Mouse (Mus musculus) MEL (cell line): ENCODE results near the gene Gm8947. TPM values are rescaled to one million over a fixed set of nuclear protein-coding genes. Genes with fewer than 3 reads are reported as not detected.

Experiments used
- DNase-seq: peaks from one replicate; pipeline ENCODE4 v3.0.0; 2011; ENCODE audit warnings: low read depth, low spot score
- H3K27ac ChIP-seq: 2 replicates; pipeline ENCODE4 v1.5.1; 2012; ENCODE audit warnings: low read depth, mild to moderate bottlenecking, control low read depth, low read length, moderate library complexity; ENCODE audit not compliant: control insufficient read depth
- H3K27me3 ChIP-seq, 2 experiments: fragments of 150-350 bp in 1 of 2; sonication (generic) in 1 of 2; 2 replicates each; pipeline ENCODE4 v1.6.1; 2012; ENCODE audit warnings: low read length in 2 of 2, mild to moderate bottlenecking in 2 of 2, improper control_type of control experiment in 1 of 2, moderate library complexity in 1 of 2; ENCODE audit not compliant: insufficient read depth in 2 of 2, control insufficient read depth in 1 of 2
- H3K36me3 ChIP-seq, 2 experiments: 2 replicates each; pipeline ENCODE4 v1.6.1; 2012 to 2014; ENCODE audit warnings: low read length in 2 of 2, improper control_type of control experiment in 1 of 2, inconsistent platforms in 1 of 2, mild to moderate bottlenecking in 1 of 2; ENCODE audit not compliant: insufficient read depth in 2 of 2, control insufficient read depth in 1 of 2
- H3K4me1 ChIP-seq, 2 experiments: fragments of 150-350 bp in 1 of 2; sonication (generic) in 1 of 2; 2 replicates each; pipeline ENCODE4 v1.6.1; 2012; ENCODE audit warnings: low read length in 2 of 2, improper control_type of control experiment in 1 of 2, mild to moderate bottlenecking in 1 of 2; ENCODE audit not compliant: insufficient read depth in 2 of 2, control insufficient read depth in 1 of 2
- H3K4me3 ChIP-seq, 2 experiments: fragments of 150-350 bp in 1 of 2; sonication (generic) in 1 of 2; 2 replicates each; pipeline ENCODE4 v1.5.1; 2012; ENCODE audit warnings: low read depth in 2 of 2, low read length in 2 of 2, mild to moderate bottlenecking in 2 of 2, moderate library complexity in 2 of 2, control low read depth in 1 of 2, improper control_type of control experiment in 1 of 2; ENCODE audit not compliant: control insufficient read depth in 1 of 2, insufficient read depth in 1 of 2
- H3K79me2 ChIP-seq: 2 replicates; pipeline ENCODE4 v1.6.1; 2012; ENCODE audit warnings: mild to moderate bottlenecking, low read length, moderate library complexity; ENCODE audit not compliant: control insufficient read depth, poor library complexity, insufficient read depth
- H3K9ac ChIP-seq: 2 replicates; pipeline ENCODE4 v1.6.1; 2012; ENCODE audit warnings: low read depth, mild to moderate bottlenecking, control low read depth, low read length, moderate library complexity; ENCODE audit not compliant: control insufficient read depth, poor library complexity, severe bottlenecking
- H3K9me3 ChIP-seq: fragments of 150-350 bp; sonication (generic); replicated peaks from 2 replicates; pipeline ENCODE4 v1.6.1; 2012; ENCODE audit warnings: mild to moderate bottlenecking, low read length, improper control_type of control experiment, moderate library complexity; ENCODE audit not compliant: insufficient read depth
- BHLHE40 ChIP-seq: IDR thresholded peaks from 2 replicates; pipeline ENCODE4 v1.6.1; 2012; ENCODE audit warnings: low read depth, mild to moderate bottlenecking, inconsistent platforms, low read length, improper control_type of control experiment, borderline replicate concordance
- CHD1 ChIP-seq: IDR thresholded peaks from 2 replicates; pipeline ENCODE4 v1.6.1; 2012; ENCODE audit warnings: low read depth, mild to moderate bottlenecking, inconsistent platforms, low read length, improper control_type of control experiment
- CTCF ChIP-seq, 3 experiments: IDR thresholded peaks in 2 of 3; conservative IDR thresholded peaks in 1 of 3; 2 replicates each; pipeline ENCODE4 v1.5.1; 2011 to 2012; ENCODE audit warnings: low read length in 3 of 3, low read depth in 2 of 3, mild to moderate bottlenecking in 2 of 3, improper control_type of control experiment in 1 of 3, inconsistent platforms in 1 of 3, mixed read lengths in 1 of 3, moderate library complexity in 1 of 3; ENCODE audit not compliant: control insufficient read depth in 1 of 3, insufficient read depth in 1 of 3, poor library complexity in 1 of 3, severe bottlenecking in 1 of 3
- ELF1 ChIP-seq: IDR thresholded peaks from 2 replicates; pipeline ENCODE4 v1.6.1; 2014; ENCODE audit warnings: low read depth, mild to moderate bottlenecking, inconsistent platforms, low read length, improper control_type of control experiment, moderate library complexity
- EP300 ChIP-seq, 2 experiments: IDR thresholded peaks; 2 replicates each; pipeline ENCODE4 v1.6.1; 2011; ENCODE audit warnings: improper control_type of control experiment in 2 of 2, low read length in 2 of 2, low read depth in 1 of 2, mild to moderate bottlenecking in 1 of 2
- ETS1 ChIP-seq: IDR thresholded peaks from 2 replicates; pipeline ENCODE4 v1.6.1; 2012; ENCODE audit warnings: low read depth, mild to moderate bottlenecking, inconsistent platforms, low read length, improper control_type of control experiment, moderate library complexity
- GATA1 ChIP-seq: IDR thresholded peaks from 2 replicates; pipeline ENCODE4 v1.6.1; 2011; ENCODE audit warnings: low read depth, low read length, improper control_type of control experiment
- HCFC1 ChIP-seq: IDR thresholded peaks from 2 replicates; pipeline ENCODE4 v1.6.1; 2012; ENCODE audit warnings: low read depth, mild to moderate bottlenecking, inconsistent platforms, low read length, improper control_type of control experiment, moderate library complexity
- JUND ChIP-seq: IDR thresholded peaks from 2 replicates; pipeline ENCODE4 v1.6.1; 2011; ENCODE audit warnings: low read depth, mild to moderate bottlenecking, improper control_type of control experiment, low read length
- MAFK ChIP-seq: IDR thresholded peaks from 2 replicates; pipeline ENCODE4 v1.6.1; 2011; ENCODE audit warnings: low read depth, mild to moderate bottlenecking, low read length, improper control_type of control experiment, borderline replicate concordance
- MAX ChIP-seq: IDR thresholded peaks from 2 replicates; pipeline ENCODE4 v1.6.1; 2011; ENCODE audit warnings: low read length, improper control_type of control experiment
- MAZ ChIP-seq: IDR thresholded peaks from 2 replicates; pipeline ENCODE4 v1.6.1; 2012; ENCODE audit warnings: low read depth, mild to moderate bottlenecking, inconsistent platforms, low read length, improper control_type of control experiment
- MXI1 ChIP-seq: IDR thresholded peaks from 2 replicates; pipeline ENCODE4 v1.6.1; 2011; ENCODE audit warnings: mild to moderate bottlenecking, low read depth, low read length, improper control_type of control experiment
- MYB ChIP-seq: IDR thresholded peaks from 2 replicates; pipeline ENCODE4 v1.6.1; 2011; ENCODE audit warnings: mild to moderate bottlenecking, low read depth, low read length, improper control_type of control experiment
- MYC ChIP-seq: IDR thresholded peaks from 2 replicates; pipeline ENCODE4 v1.6.1; 2011; ENCODE audit warnings: low read depth, mild to moderate bottlenecking, low read length, improper control_type of control experiment, moderate library complexity
- NELFE ChIP-seq: IDR thresholded peaks from 2 replicates; pipeline ENCODE4 v1.6.1; 2011; ENCODE audit warnings: low read depth, low read length, improper control_type of control experiment
- POLR2A ChIP-seq, 2 experiments: IDR thresholded peaks; 2 replicates each; pipeline ENCODE4 v1.6.1; 2011 to 2012; ENCODE audit warnings: low read length in 2 of 2, mild to moderate bottlenecking in 2 of 2, control low read depth in 1 of 2, improper control_type of control experiment in 1 of 2, low read depth in 1 of 2, moderate library complexity in 1 of 2; ENCODE audit not compliant: control insufficient read depth in 1 of 2, insufficient read depth in 1 of 2, poor library complexity in 1 of 2
- POLR2AphosphoS2 ChIP-seq: IDR thresholded peaks from 2 replicates; pipeline ENCODE4 v1.6.1; 2011; ENCODE audit warnings: low read length, improper control_type of control experiment
- POLR2AphosphoS5 ChIP-seq: IDR thresholded peaks from 2 replicates; pipeline ENCODE4 v1.6.1; 2012; ENCODE audit warnings: low read depth, borderline replicate concordance, mild to moderate bottlenecking, inconsistent platforms, low read length, moderate library complexity, mixed read lengths
- RAD21 ChIP-seq: IDR thresholded peaks from 2 replicates; pipeline ENCODE4 v1.6.1; 2011; ENCODE audit warnings: mild to moderate bottlenecking, low read depth, low read length, improper control_type of control experiment
- RCOR1 ChIP-seq: IDR thresholded peaks from 2 replicates; pipeline ENCODE4 v1.6.1; 2012; ENCODE audit warnings: low read depth, mild to moderate bottlenecking, inconsistent platforms, low read length, improper control_type of control experiment
- SIN3A ChIP-seq: IDR thresholded peaks from 2 replicates; pipeline ENCODE4 v1.6.1; 2012; ENCODE audit warnings: low read length, improper control_type of control experiment, inconsistent platforms
- TBP ChIP-seq: IDR thresholded peaks from 2 replicates; pipeline ENCODE4 v1.8.0; 2011; ENCODE audit warnings: low read depth, low read length, improper control_type of control experiment
- TCF12 ChIP-seq: IDR thresholded peaks from 2 replicates; pipeline ENCODE4 v1.6.1; 2014; ENCODE audit warnings: low read depth, mild to moderate bottlenecking, inconsistent platforms, low read length, improper control_type of control experiment, moderate library complexity
- UBTF ChIP-seq: IDR thresholded peaks from 2 replicates; pipeline ENCODE4 v1.6.1; 2012; ENCODE audit warnings: low read depth, mild to moderate bottlenecking, inconsistent platforms, low read length, improper control_type of control experiment, moderate library complexity, borderline replicate concordance; ENCODE audit not compliant: insufficient read depth
- USF1 ChIP-seq: IDR thresholded peaks from 2 replicates; pipeline ENCODE4 v1.6.1; 2014; ENCODE audit warnings: low read depth, mild to moderate bottlenecking, inconsistent platforms, low read length, improper control_type of control experiment, moderate library complexity
- USF2 ChIP-seq, 2 experiments: IDR thresholded peaks; 2 replicates each; pipeline ENCODE4 v1.6.1; 2011 to 2012; ENCODE audit warnings: improper control_type of control experiment in 2 of 2, low read length in 2 of 2, borderline replicate concordance in 1 of 2, inconsistent platforms in 1 of 2, low read depth in 1 of 2, mild to moderate bottlenecking in 1 of 2; ENCODE audit not compliant: insufficient read depth in 1 of 2
- ZMIZ1 ChIP-seq: IDR thresholded peaks from 2 replicates; pipeline ENCODE4 v1.6.1; 2012; ENCODE audit warnings: low read depth, mild to moderate bottlenecking, inconsistent platforms, low read length, improper control_type of control experiment, moderate library complexity
- polyA plus RNA-seq, 2 experiments: library from polyadenylated mRNA; stranded (reverse) in 1 of 2; unstranded in 1 of 2; fragments of >175 nt in 1 of 2; fragments of >200 nt in 1 of 2; gene quantifications; 2 replicates each; pipeline versions ENCODE4 v1.2.1 to v1.2.4; 2012; ENCODE audit warnings: low replicate concordance in 2 of 2, low read depth in 1 of 2; ENCODE audit not compliant: insufficient read length in 2 of 2, insufficient read depth in 1 of 2, missing spikeins in 1 of 2
- total RNA-seq: library from RNA; depleted of rRNA; stranded (reverse); fragments of 300-350 nt; gene quantifications from 2 replicates; pipeline ENCODE4 v1.2.3, GENCODE M21; 2012

Gene Gm8947
- total and polyA plus RNA-seq, 3 experiments = 0.08 TPM; not detected in 2

DNA sequence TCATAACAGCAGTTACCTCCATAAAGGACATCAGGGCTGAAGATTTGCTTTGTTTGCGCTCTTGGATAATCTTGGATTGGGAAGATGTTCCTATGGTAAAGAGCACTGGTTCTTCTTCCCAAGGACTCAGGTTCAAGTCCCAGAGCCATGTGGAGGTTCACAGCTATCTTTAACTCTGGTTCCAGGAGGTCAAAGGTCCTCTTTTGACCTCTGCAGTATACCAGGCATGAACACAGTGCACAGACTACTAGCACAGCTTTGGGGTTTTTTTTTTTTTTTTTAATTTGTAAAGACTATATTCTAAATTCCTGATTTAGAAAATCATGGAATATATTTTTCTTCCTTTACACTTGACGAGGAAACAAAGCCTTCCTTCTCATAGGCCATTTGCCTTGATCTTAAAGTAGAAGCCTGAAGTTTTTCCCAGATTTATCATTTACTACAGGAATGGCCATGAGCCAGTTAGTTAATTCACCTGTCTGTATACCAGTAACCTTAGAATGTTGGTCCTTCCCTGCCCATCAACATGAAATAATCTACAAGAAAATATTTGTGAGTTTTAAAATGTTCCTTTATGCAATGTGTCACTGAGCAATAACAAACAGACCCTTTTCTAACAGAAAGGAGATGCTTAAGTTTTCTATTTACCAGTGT is 33.2 kb upstream of the Gm8947 start:
- DNase-seq = no peak
- Histone ChIP-seq H3K36me3 (peaks cover 0 to 9% of the 10 kb centered on the region in 2 experiments; a peak in 2 of 4 replicates), H3K4me1 (peaks cover 6 to 8% of the 10 kb centered on the region in 2 experiments), H3K9ac (no peak overlapping the region), H3K4me3 (no peak overlapping the region), H3K9me3 (no peaks in the 10 kb centered on the region), H3K79me2 (no peaks in the 10 kb centered on the region), H3K27ac (no peak overlapping the region), H3K27me3 (no peaks in the 10 kb centered on the region)
- TF ChIP-seq ZMIZ1 (no peak), RCOR1 (no peak), CTCF (IDR thresholded peaks at IDR 0.05 in 2 of 3, conservative IDR thresholded peaks at IDR 0.05 in 1 of 3; ENCODE audit: control insufficient read depth in 1 of 3, insufficient read depth in 1 of 3, low read depth in 2 of 3, low read length in 3 of 3, poor library complexity in 1 of 3, severe bottlenecking in 1 of 3) (no peak), USF2 (IDR thresholded peaks at IDR 0.05; ENCODE audit: borderline replicate concordance in 1 of 2, insufficient read depth in 1 of 2, low read depth in 1 of 2, low read length in 2 of 2) (no peak), RAD21 (no peak)

- H3K9ac ChIP-seq = no peak overlapping the region
- no peaks in the 10 kb centered on the region for H3K9me3 ChIP-seq
- H3K36me3 ChIP-seq = peaks cover 0 to 12% of the 10 kb centered on the region in 2 experiments; a peak in 2 of 4 replicates
- H3K4me1 ChIP-seq = peaks cover 14 to 20% of the 10 kb centered on the region in 2 experiments
- TF ChIP-seq POLR2AphosphoS2 (no peak), POLR2A (IDR thresholded peaks at IDR 0.05; ENCODE audit: control insufficient read depth in 1 of 2, insufficient read depth in 1 of 2, low read depth in 1 of 2, low read length in 2 of 2, poor library complexity in 1 of 2) (no peak), USF1 (no peak), MAX (peak; percentile 57; the same call in 1 of the 2 replicates), TCF12 (no peak), MXI1 (peak; percentile 55; the same call in 1 of the 2 replicates), CHD1 (no peak), RCOR1 (no peak), NELFE (no peak), ETS1 (0 out of 2 replicates have a peak, but pooled peaks have one; percentile 20), MYB (no peak), CTCF (IDR thresholded peaks at IDR 0.05 in 2 of 3, conservative IDR thresholded peaks at IDR 0.05 in 1 of 3; ENCODE audit: control insufficient read depth in 1 of 3, insufficient read depth in 1 of 3, low read depth in 2 of 3, low read length in 3 of 3, poor library complexity in 1 of 3, severe bottlenecking in 1 of 3) (no peak), MAFK (no peak), UBTF (no peak), JUND (no peak), MYC (0 out of 2 replicates have a peak, but pooled peaks have one; percentile 23), ELF1 (no peak), POLR2AphosphoS5 (no peak), TBP (no peak), HCFC1 (no peak), RAD21 (no peak), SIN3A (peak; percentile 41; the same call in 1 of the 2 replicates), BHLHE40 (no peak), ZMIZ1 (no peak), EP300 (IDR thresholded peaks at IDR 0.05; ENCODE audit: low read depth in 1 of 2, low read length in 2 of 2) (peak in 1 of 2 experiments; percentile 46; a peak in 1 of 4 replicates), MAZ (no peak), GATA1 (peak; percentile 38; the same call in 1 of the 2 replicates), USF2 (IDR thresholded peaks at IDR 0.05; ENCODE audit: borderline replicate concordance in 1 of 2, insufficient read depth in 1 of 2, low read depth in 1 of 2, low read length in 2 of 2) (no peak)
- TF ChIP-seq, all 39 proteins: peak for 7
- peak; percentile 23 for DNase-seq
- H3K79me2 ChIP-seq = no peaks in the 10 kb centered on the region
- no peak overlapping the region for H3K4me3 ChIP-seq
- H3K27me3 ChIP-seq = no peaks in the 10 kb centered on the region
- no peak overlapping the region for H3K27ac ChIP-seq
Observed at GRCm38 (mm10) chr1:151166031-151166430, 26.1 kb upstream of the Gm8947 start.
